Mouse (Mus musculus): Measurements from ENCODE around the gene Mrpl53. TPM values are rescaled to one million over a fixed set of nuclear protein-coding genes. Genes with fewer than 3 reads are reported as not detected.
"Not testable (repeated sequence)": the region's sequence is repeated elsewhere in the genome, so short reads cannot be mapped to it uniquely, and the experiment has no call there.

Mrpl53 gene
- total and polyA plus RNA-seq, 3 experiments = 17.5 to 51.2 (median 28.5) TPM

DNA sequence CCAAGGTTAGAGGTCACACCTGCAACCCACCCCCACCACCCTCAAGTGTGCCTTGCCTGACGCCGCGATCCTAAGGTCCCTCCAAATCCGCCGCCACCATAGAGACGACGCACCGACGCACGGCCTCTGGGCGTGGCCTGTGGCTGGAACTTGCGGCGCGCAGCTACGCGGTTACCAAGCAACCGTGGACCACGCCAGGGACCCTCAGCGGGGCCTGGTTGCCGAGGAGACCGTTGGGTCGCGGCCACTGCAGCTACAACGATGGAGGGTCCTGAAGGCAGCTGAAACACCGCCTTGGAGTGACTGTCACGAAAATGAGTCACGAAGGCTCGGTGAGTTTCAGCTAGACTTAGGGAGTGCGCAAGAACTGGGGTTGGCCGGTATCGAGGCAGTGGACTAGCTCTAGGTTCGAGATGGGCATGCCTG, 47.4 kb downstream of the Mrpl53 start, which contains the start of the genes Wdr54 and 1700003E16Rik:
Wdr54 (minus strand) TSS at position 139 of the 426 bp plus-strand sequence.
1700003E16Rik (plus strand) TSS at position 146 of the 426 bp plus-strand sequence.
- Histone ChIP-seq H3K27me3 (ENCODE audit: insufficient read depth, low read length) (peaks cover 60% of the 10 kb centered on the region), H3K4me1 (ENCODE audit: insufficient read depth, low read depth, low read length) (peaks cover 24% of the 10 kb centered on the region), H3K36me3 (replicated peaks) (no peaks in the 10 kb centered on the region), H3K9me3 (replicated peaks) (no peaks in the 10 kb centered on the region), H3K4me3 (ENCODE audit: low read depth, low read length) (peak within 1 kb of the TSS; percentile 36; the same call in 1 of the 2 replicates)
- DNase-seq (ENCODE audit: low spot score) = no peak
- no peak for TF ChIP-seq CTCF (IDR thresholded peaks at IDR 0.05; ENCODE audit: low read depth, low read length)
- no peak for TF ChIP-seq GATA2 (IDR thresholded peaks at IDR 0.05; ENCODE audit: borderline replicate concordance, low read depth, low read length)
- no peak for TF ChIP-seq GATA1 (IDR thresholded peaks at IDR 0.05; ENCODE audit: borderline replicate concordance, low read length)
- no peak for TF ChIP-seq TAL1 (conservative IDR thresholded peaks at IDR 0.05; ENCODE audit: low read depth, low read length)
- no peak for TF ChIP-seq POLR2AphosphoS5 (IDR thresholded peaks at IDR 0.05; ENCODE audit: insufficient replicate concordance, low read depth, low read length)
- no peak for ATAC-seq (ENCODE audit: extremely low read depth, insufficient number of reproducible peaks, low FRiP score, poor library complexity, severe bottlenecking)

DNA sequence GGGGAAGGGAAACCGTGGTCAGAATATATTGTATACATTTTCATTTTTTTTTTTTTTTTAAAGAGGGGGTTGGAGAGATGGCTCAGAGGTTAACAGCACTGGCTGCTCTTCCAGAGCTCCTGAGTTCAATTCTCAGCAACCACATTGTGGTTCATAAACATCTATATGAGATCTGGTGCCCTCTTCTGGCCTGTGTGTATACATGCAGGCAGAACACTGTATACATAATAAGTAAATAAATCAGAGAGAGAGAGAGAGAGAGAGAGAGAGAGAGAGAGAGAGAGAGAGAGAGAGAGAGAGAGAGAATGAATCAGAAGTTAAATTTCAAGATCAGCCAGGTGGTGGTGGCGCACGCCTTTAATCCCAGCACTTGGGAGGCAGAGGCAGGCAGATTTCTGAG, 50.6 kb downstream of the Mrpl53 start:
- not testable (repeated sequence) for ATAC-seq (ENCODE audit: extremely low read depth, insufficient number of reproducible peaks, low FRiP score, poor library complexity, severe bottlenecking); H3K36me3 ChIP-seq (replicated peaks)

More for the DNA sequence above, 50.6 kb downstream of the Mrpl53 start:
- not testable (repeated sequence) for DNase-seq (ENCODE audit: low spot score); H3K9me3 ChIP-seq (replicated peaks); H3K4me3 ChIP-seq (ENCODE audit: low read depth, low read length)
- H3K27me3 ChIP-seq (ENCODE audit: insufficient read depth, low read length) = peaks cover 44% of the 10 kb centered on the region
- TF ChIP-seq CTCF (IDR thresholded peaks at IDR 0.05; ENCODE audit: low read depth, low read length) = 0 out of 2 replicates have a peak, but pooled peaks have one; percentile 29
- H3K4me1 ChIP-seq (ENCODE audit: insufficient read depth, low read depth, low read length) = peaks cover 32% of the 10 kb centered on the region

Other genes starting within 250 kb of the Mrpl53 start
Only the 20 nearest of the 23 such genes appear.
- not detected in 2 replicates for gene Sema4f, start 169.3 kb upstream of the Mrpl53 start, total RNA-seq (2014; fragmentation: Nextera tagmentation)
- 0.11 TPM in 1 of 2 replicates, not detected in the other for gene Sema4f, start 169.3 kb upstream of the Mrpl53 start, total RNA-seq (2017)
- gene Sema4f, start 169.3 kb upstream of the Mrpl53 start, polyA plus RNA-seq (2012) = not detected in 2 replicates
- 6.7 and 12.3 TPM in 2 replicates for gene M1ap, start 162.1 kb upstream of the Mrpl53 start, total RNA-seq (2014; fragmentation: Nextera tagmentation)
- 3.3 and 3.5 TPM in 2 replicates for gene M1ap, start 162.1 kb upstream of the Mrpl53 start, total RNA-seq (2017)
- gene M1ap, start 162.1 kb upstream of the Mrpl53 start, polyA plus RNA-seq (2012) = 7.4 and 8.2 TPM in 2 replicates
- gene Dok1, start 75.6 kb upstream of the Mrpl53 start, total RNA-seq (2014; fragmentation: Nextera tagmentation) = 5.1 and 7.8 TPM in 2 replicates
- gene Dok1, start 75.6 kb upstream of the Mrpl53 start, total RNA-seq (2017) = 28.4 and 30.6 TPM in 2 replicates
- 78.1 and 82.5 TPM in 2 replicates for gene Dok1, start 75.6 kb upstream of the Mrpl53 start, polyA plus RNA-seq (2012)
- 0.75 and 0.87 TPM in 2 replicates for gene Loxl3, start 74.9 kb upstream of the Mrpl53 start, total RNA-seq (2014; fragmentation: Nextera tagmentation)
- 0.71 and 1.1 TPM in 2 replicates for gene Loxl3, start 74.9 kb upstream of the Mrpl53 start, total RNA-seq (2017)
- 0.12 and 0.32 TPM in 2 replicates for gene Loxl3, start 74.9 kb upstream of the Mrpl53 start, polyA plus RNA-seq (2012)
- 409 and 454 TPM in 2 replicates for gene Aup1, start 54.5 kb upstream of the Mrpl53 start, total RNA-seq (2014; fragmentation: Nextera tagmentation)
- 133 and 163 TPM in 2 replicates for gene Aup1, start 54.5 kb upstream of the Mrpl53 start, total RNA-seq (2017)
- gene Aup1, start 54.5 kb upstream of the Mrpl53 start, polyA plus RNA-seq (2012) = 1,014 and 1,378 TPM in 2 replicates
- gene Htra2, start 53.8 kb upstream of the Mrpl53 start, total RNA-seq (2014; fragmentation: Nextera tagmentation) = 36.0 and 39.9 TPM in 2 replicates
- gene Htra2, start 53.8 kb upstream of the Mrpl53 start, total RNA-seq (2017) = 36.7 and 47.0 TPM in 2 replicates
- 35.6 and 36.5 TPM in 2 replicates for gene Htra2, start 53.8 kb upstream of the Mrpl53 start, polyA plus RNA-seq (2012)
- 23.5 and 28.7 TPM in 2 replicates for gene Dqx1, start 51.2 kb upstream of the Mrpl53 start, total RNA-seq (2014; fragmentation: Nextera tagmentation)
- gene Dqx1, start 51.2 kb upstream of the Mrpl53 start, total RNA-seq (2017) = 2.5 and 3.8 TPM in 2 replicates
- gene Dqx1, start 51.2 kb upstream of the Mrpl53 start, polyA plus RNA-seq (2012) = 1.4 and 2.3 TPM in 2 replicates
- gene Tlx2, start 38.7 kb upstream of the Mrpl53 start, total RNA-seq (2014; fragmentation: Nextera tagmentation) = not detected in 2 replicates
- not detected in 2 replicates for gene Tlx2, start 38.7 kb upstream of the Mrpl53 start, total RNA-seq (2017)
- not detected in 2 replicates for gene Tlx2, start 38.7 kb upstream of the Mrpl53 start, polyA plus RNA-seq (2012)
- 41.1 and 57.1 TPM in 2 replicates for gene Pcgf1, start 31.2 kb upstream of the Mrpl53 start, total RNA-seq (2014; fragmentation: Nextera tagmentation)
- 14.5 and 17.8 TPM in 2 replicates for gene Pcgf1, start 31.2 kb upstream of the Mrpl53 start, total RNA-seq (2017)
- 8.7 and 10.8 TPM in 2 replicates for gene Pcgf1, start 31.2 kb upstream of the Mrpl53 start, polyA plus RNA-seq (2012)
- not detected in 2 replicates for gene Lbx2, start 22.7 kb upstream of the Mrpl53 start, total RNA-seq (2014; fragmentation: Nextera tagmentation)
- gene Lbx2, start 22.7 kb upstream of the Mrpl53 start, total RNA-seq (2017) = not detected in 2 replicates
- 0.15 and 0.19 TPM in 2 replicates for gene Lbx2, start 22.7 kb upstream of the Mrpl53 start, polyA plus RNA-seq (2012)
- gene Ccdc142, start 7.4 kb upstream of the Mrpl53 start, total RNA-seq (2014; fragmentation: Nextera tagmentation) = 1.0 and 3.4 TPM in 2 replicates
- gene Ccdc142, start 7.4 kb upstream of the Mrpl53 start, total RNA-seq (2017) = 4.2 and 4.4 TPM in 2 replicates
- gene Ccdc142, start 7.4 kb upstream of the Mrpl53 start, polyA plus RNA-seq (2012) = 5.5 and 6.3 TPM in 2 replicates
- gene Gm42688, start 7.4 kb upstream of the Mrpl53 start, total RNA-seq (2014; fragmentation: Nextera tagmentation) = 2.6 and 2.9 TPM in 2 replicates
- gene Gm42688, start 7.4 kb upstream of the Mrpl53 start, total RNA-seq (2017) = 3.9 and 4.3 TPM in 2 replicates
- 2.5 and 3.4 TPM in 2 replicates for gene Gm42688, start 7.4 kb upstream of the Mrpl53 start, polyA plus RNA-seq (2012)
- gene Mogs, start 6.5 kb downstream of the Mrpl53 start, total RNA-seq (2014; fragmentation: Nextera tagmentation) = 26.5 and 28.3 TPM in 2 replicates
- gene Mogs, start 6.5 kb downstream of the Mrpl53 start, total RNA-seq (2017) = 44.6 and 47.7 TPM in 2 replicates
- 104 and 116 TPM in 2 replicates for gene Mogs, start 6.5 kb downstream of the Mrpl53 start, polyA plus RNA-seq (2012)
- gene Wbp1, start 12.5 kb downstream of the Mrpl53 start, total RNA-seq (2014; fragmentation: Nextera tagmentation) = 30.8 and 49.1 TPM in 2 replicates
- gene Wbp1, start 12.5 kb downstream of the Mrpl53 start, total RNA-seq (2017) = 94.7 and 104 TPM in 2 replicates
- gene Wbp1, start 12.5 kb downstream of the Mrpl53 start, polyA plus RNA-seq (2012) = 32.3 and 47.9 TPM in 2 replicates
- 19.7 and 20.5 TPM in 2 replicates for gene Ino80b, start 16.4 kb downstream of the Mrpl53 start, total RNA-seq (2014; fragmentation: Nextera tagmentation)
- gene Ino80b, start 16.4 kb downstream of the Mrpl53 start, total RNA-seq (2017) = 21.1 and 27.1 TPM in 2 replicates
- gene Ino80b, start 16.4 kb downstream of the Mrpl53 start, polyA plus RNA-seq (2012) = 121 and 171 TPM in 2 replicates
- gene Rtkn, start 26.4 kb downstream of the Mrpl53 start, total RNA-seq (2014; fragmentation: Nextera tagmentation) = 6.8 and 7.6 TPM in 2 replicates
- gene Rtkn, start 26.4 kb downstream of the Mrpl53 start, total RNA-seq (2017) = 4.0 and 4.9 TPM in 2 replicates
- gene Rtkn, start 26.4 kb downstream of the Mrpl53 start, polyA plus RNA-seq (2012) = 34.2 and 48.4 TPM in 2 replicates
- not detected in 2 replicates for gene Wdr54, start 47.4 kb downstream of the Mrpl53 start, total RNA-seq (2014; fragmentation: Nextera tagmentation)
- gene Wdr54, start 47.4 kb downstream of the Mrpl53 start, total RNA-seq (2017) = 0.27 TPM in 1 of 2 replicates, not detected in the other
- gene Wdr54, start 47.4 kb downstream of the Mrpl53 start, polyA plus RNA-seq (2012) = not detected in 2 replicates
- not detected in 2 replicates for gene 1700003E16Rik, start 47.4 kb downstream of the Mrpl53 start, total RNA-seq (2014; fragmentation: Nextera tagmentation)
- 0.12 and 0.16 TPM in 2 replicates for gene 1700003E16Rik, start 47.4 kb downstream of the Mrpl53 start, total RNA-seq (2017)
- gene 1700003E16Rik, start 47.4 kb downstream of the Mrpl53 start, polyA plus RNA-seq (2012) = not detected in 2 replicates
- gene Dctn1, start 56.9 kb downstream of the Mrpl53 start, total RNA-seq (2014; fragmentation: Nextera tagmentation) = 83.0 and 86.3 TPM in 2 replicates
- gene Dctn1, start 56.9 kb downstream of the Mrpl53 start, total RNA-seq (2017) = 31.0 and 51.6 TPM in 2 replicates
- 243 and 444 TPM in 2 replicates for gene Dctn1, start 56.9 kb downstream of the Mrpl53 start, polyA plus RNA-seq (2012)
- not detected in 2 replicates for gene Slc4a5, start 110.8 kb downstream of the Mrpl53 start, total RNA-seq (2014; fragmentation: Nextera tagmentation)
- 0.05 TPM in 1 of 2 replicates, not detected in the other for gene Slc4a5, start 110.8 kb downstream of the Mrpl53 start, total RNA-seq (2017)
- not detected in 2 replicates for gene Slc4a5, start 110.8 kb downstream of the Mrpl53 start, polyA plus RNA-seq (2012)